Mouse (Mus musculus) olfactory bulb, adult 2 months (tissue): Measurements from ENCODE around the gene Olfr1120.

ENCODE experiments used
- CTCF ChIP-seq: fragments of 200-500 bp; IDR thresholded peaks from 2 replicates; pipeline ENCODE4 v1.5.1; 2012; ENCODE audit warnings: low read depth, mild to moderate bottlenecking, low read length, moderate library complexity; ENCODE audit not compliant: insufficient read depth
- POLR2A ChIP-seq: fragments of 200-500 bp; IDR thresholded peaks from 2 replicates; pipeline ENCODE4 v1.6.1; 2012; ENCODE audit warnings: mild to moderate bottlenecking, low read depth, low read length, moderate library complexity; ENCODE audit not compliant: insufficient read depth

- no peak for TF ChIP-seq CTCF
- no peak for TF ChIP-seq POLR2A
Measured at GRCm38 (mm10) chr2:87383935-87384334, 29.3 kb downstream of the Olfr1120 start.
